Mouse (Mus musculus) thymus, adult 2 months (tissue): ENCODE measurements around the gene Calr4.

Source experiments
- CTCF ChIP-seq: fragments of 200-500 bp; IDR thresholded peaks from 2 replicates; pipeline ENCODE4 v1.5.1; 2012; ENCODE audit warnings: mild to moderate bottlenecking, control low read depth, low read length, moderate library complexity, borderline replicate concordance; ENCODE audit not compliant: control insufficient read depth, poor library complexity, insufficient read depth; ENCODE audit errors: extremely low read depth
- POLR2A ChIP-seq: fragments of 200-500 bp; IDR thresholded peaks from 2 replicates; pipeline ENCODE4 v1.6.1; 2012; ENCODE audit warnings: mild to moderate bottlenecking, low read length, control low read depth, moderate library complexity; ENCODE audit not compliant: control insufficient read depth, poor library complexity, insufficient read depth; ENCODE audit errors: extremely low read depth

GRCm38 (mm10) chr4:109299136-109299535, 64.9 kb downstream of the Calr4 start:
- TF ChIP-seq CTCF: no peak
- TF ChIP-seq POLR2A: no peak
